Mouse (Mus musculus): Measurements from ENCODE around the gene Abhd14a. TPM values are rescaled to one million over a fixed set of nuclear protein-coding genes. Genes with fewer than 3 reads are reported as not detected.

The Abhd14a gene
- polyA plus RNA-seq, 1 experiment = 36.5 TPM

GRCm38 (mm10) chr9:106469317-106469716, 21.8 kb upstream of the Abhd14a start:
- no peak for DNase-seq (ENCODE audit: low read depth)

- no peak for DNase-seq (ENCODE audit: low read depth)
Observed at GRCm38 (mm10) chr9:106467746-106468145, 20.3 kb upstream of the Abhd14a start.

GRCm38 (mm10) chr9:106466721-106467120, 19.2 kb upstream of the Abhd14a start:
- DNase-seq (ENCODE audit: low read depth) = no peak

- DNase-seq (ENCODE audit: low read depth) = no peak
Observed at GRCm38 (mm10) chr9:106465571-106466200, 18.2 kb upstream of the Abhd14a start, which contains the start of gene Gpr62. Gene Gpr62, minus strand, starts transcription at chr9:106465938.

DNA sequence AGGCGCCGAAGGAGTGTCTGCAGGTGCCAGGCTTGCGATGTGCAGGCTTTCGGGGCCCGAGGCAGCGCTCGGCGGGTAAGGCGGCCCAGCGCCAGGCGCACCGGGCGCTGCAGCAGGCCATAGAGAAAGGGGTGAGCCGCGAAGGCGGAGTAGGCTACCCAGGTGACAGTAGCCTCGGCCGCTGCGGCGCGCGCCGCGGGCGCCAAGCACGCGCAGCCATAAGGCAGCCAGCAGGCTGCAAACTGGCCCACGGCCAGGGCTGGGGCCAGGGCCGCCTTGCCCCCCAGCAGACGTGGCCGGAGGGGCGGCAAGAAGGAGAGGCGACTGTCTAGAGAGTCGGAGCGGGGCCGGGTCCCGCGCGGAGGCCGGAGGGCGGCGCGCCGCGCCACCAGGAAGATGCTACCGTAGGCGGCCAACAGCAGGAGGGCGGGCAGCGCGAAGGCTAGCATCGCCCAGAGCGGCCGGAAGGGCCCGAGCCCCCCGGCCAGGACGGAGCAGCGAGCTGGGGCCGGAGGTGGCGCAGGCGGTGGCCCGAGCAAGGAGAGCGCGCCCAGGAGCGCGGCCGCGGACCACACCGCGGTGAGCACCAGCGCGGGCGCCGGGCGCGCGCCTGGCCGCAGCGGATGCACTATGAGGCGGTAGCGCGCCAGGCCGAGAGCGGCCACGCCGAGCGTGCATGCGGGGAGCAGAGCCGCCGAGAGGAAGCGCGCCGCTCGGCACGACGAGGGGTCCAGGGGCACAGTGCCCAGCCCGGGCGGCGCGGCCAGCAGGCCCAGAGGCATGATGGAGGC, 17.5 kb upstream of the Abhd14a start:
- no peak for DNase-seq (ENCODE audit: low read depth)

DNA sequence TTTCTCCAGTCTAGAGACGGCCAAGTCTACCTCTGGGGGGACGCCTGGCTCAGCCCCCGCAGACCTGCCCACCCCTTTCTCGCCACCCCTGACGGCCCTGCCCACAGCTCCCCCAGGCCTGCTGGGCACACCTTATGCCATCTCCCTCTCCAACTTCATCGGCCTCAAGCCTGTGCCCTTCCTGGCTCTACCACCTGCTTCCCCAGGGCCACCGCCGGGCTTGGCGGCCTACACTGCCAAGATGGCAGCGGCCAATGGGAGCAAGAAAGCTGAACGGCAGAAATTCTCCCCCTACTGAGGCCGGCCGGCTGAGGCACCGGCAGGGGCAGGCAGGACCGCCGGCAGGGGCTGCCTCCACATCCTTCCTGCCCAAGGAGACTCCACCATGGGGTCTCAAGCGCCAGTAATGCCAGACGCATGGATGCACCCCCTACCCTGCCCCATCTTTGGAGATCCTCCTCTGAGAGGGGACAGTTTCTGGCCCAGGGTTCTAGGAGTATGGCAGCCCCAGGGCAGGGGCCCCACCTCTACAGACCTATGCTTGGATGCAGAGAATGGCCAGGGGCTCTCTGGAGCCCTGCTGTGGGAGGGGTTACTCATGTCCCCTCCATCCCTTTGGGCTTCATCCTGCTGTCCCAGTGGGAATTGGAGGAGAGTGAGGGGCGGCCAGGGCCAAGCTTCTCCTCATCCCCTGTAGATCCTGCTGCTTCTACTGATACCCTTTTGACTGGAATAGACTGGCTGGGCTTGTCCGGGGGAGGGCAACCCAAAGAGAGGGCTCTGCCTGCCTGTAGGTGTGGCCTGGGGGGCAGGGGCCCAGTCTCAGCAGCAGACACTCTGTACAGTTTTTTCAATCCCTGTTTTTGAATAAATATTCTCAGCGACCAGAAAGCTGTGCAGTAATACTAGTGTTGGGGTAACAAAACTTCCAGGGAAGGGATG, 15.9 kb upstream of the Abhd14a start:
- no peak for DNase-seq (ENCODE audit: low read depth)

DNA sequence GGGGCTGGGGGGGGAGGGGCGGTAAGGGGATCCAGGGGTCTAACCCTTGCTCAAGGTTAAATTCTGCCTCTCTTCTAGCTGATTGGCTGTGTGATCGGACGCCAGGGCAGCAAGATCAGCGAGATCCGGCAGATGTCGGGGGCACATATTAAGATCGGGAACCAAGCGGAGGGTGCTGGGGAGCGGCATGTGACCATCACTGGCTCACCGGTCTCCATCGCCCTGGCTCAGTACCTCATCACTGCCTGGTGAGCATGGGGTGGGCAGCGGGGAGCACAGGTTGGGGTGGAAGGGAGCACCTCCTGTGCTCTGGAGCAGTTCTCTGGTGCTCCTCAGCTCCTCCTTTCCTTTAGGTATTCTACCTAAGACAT, 14.9 kb upstream of the Abhd14a start:
- DNase-seq (ENCODE audit: low read depth) = no peak

- no peak for DNase-seq (ENCODE audit: low read depth)
Observed at GRCm38 (mm10) chr9:106461641-106462429, 14.4 kb upstream of the Abhd14a start.

GRCm38 (mm10) chr9:106461026-106461415, 13.5 kb upstream of the Abhd14a start:
- DNase-seq (ENCODE audit: low read depth) = no peak

GRCm38 (mm10) chr9:106460401-106461025, 13.0 kb upstream of the Abhd14a start:
- DNase-seq (ENCODE audit: low read depth) = no peak

GRCm38 (mm10) chr9:106459946-106460345, 12.5 kb upstream of the Abhd14a start:
- no peak for DNase-seq (ENCODE audit: low read depth)

GRCm38 (mm10) chr9:106457920-106458319, 10.4 kb upstream of the Abhd14a start:
- no peak for DNase-seq (ENCODE audit: low read depth)

DNA sequence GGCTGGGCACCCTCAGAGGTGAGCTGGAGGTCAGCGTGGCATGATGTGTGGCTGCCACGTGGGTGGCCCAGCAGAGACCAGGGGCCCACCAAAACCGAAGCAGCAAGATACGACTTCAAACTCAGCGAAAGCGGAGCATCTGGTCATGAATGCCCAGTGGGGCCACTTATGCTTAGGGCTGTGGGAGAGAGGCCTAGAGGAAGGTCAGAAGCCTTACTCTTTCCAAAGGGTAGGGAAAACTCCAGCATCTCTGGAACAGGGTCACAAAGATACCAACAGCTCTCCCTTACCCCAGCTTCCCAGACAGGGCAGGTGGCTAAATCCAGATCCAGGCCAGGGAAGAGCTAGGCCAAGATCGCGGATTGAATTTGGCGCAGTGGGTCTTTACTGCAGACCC, 9.7 kb upstream of the Abhd14a start:
- no peak for DNase-seq (ENCODE audit: low read depth)

- no peak for DNase-seq (ENCODE audit: low read depth)
Observed at GRCm38 (mm10) chr9:106456325-106457162, 9.1 kb upstream of the Abhd14a start.

- DNase-seq (ENCODE audit: low read depth) = no peak
Observed at GRCm38 (mm10) chr9:106454888-106455681, 7.6 kb upstream of the Abhd14a start.

DNA sequence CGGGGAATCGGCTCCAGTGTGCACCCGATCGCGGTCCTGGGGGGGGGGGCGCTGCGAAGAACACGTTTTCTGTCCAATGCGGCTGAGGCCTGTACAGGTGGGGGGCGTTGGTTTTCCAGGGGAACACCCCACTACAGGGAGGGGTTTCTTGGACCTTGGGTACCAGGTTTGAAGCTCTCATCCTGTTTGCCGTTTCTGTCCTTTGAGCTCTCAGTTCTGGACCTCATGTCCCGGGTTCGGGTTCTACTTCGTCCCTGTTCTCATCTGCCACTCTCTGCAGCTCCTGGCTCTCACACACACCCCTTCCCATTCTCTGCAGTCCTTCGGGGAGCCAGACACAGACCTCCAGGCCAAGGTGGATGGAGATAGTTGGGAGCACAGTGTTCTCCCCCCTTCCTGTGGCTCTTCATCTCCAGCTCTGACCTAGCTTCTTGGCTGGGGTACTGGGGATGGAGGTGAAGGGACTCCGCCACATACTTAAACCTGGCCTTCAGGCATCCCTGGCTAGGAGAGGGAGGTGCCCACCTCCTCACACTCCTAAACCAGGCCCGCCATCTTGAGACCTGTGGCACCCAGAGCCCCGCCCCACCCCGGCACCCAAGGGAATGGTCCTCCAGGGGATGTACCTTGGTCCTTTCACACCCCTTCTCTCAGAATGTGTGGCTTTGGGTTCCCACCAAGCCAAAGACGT, 6.7 kb upstream of the Abhd14a start:
- DNase-seq (ENCODE audit: low read depth) = no peak

DNA sequence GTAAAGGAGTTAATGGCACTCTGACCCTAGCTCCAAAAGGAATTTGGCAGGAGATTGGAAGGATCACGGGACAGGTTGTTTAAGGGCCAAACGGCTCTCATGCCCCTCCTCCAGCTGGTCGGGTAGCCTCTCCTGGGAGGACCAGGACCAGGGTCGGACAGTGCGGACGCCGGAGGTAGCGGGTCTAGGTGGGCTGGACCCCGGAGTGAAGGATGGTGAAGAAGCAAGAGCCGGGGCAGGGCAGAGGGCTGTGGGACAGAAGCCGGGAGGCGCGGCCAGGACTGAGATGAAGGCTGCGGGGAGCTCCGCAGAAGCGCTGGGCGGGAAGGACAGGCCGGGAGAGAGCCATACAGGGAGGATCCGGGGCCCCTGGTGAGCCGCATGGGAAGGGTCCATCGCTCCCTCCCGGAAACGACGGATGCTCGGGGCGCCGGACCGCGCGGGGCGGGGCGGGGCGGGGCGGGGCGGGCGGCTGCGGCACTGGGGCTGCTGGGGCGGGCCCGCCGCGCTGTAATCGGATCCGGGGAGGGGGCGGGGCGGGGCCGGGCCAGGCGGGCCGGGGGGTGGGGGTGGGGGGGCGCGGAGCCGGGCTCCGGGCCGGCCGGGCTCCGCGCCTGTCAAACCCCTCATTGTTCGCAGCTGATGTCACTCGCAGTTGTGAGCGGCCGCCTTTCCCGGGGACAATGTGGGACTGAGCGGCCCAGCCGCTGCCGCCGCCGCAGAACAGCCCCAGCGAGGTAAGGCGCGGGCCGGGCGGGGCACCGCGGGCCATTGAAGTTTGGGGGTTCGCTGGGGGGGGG, 6.0 kb upstream of the Abhd14a start, which contains the start of gene Pcbp4:
Gene Pcbp4 (plus strand): TSS at position 21 of the 800 bp plus-strand sequence.
- no peak for DNase-seq (ENCODE audit: low read depth)

GRCm38 (mm10) chr9:106452821-106453220, 5.3 kb upstream of the Abhd14a start:
- no peak for DNase-seq (ENCODE audit: low read depth)

Measured in gonadal fat pad, adult 2 months (tissue).